Mouse (Mus musculus) heart, postnatal 0 days (tissue): ENCODE measurements at regions not wholly inside any gene's neighbourhood (a gene's known extent, or its start where the extent isn't known, plus 50 kb on each side); places are given as distances from the start of the nearest gene placed in this dataset.
A peak's percentile ranks its signal among the peaks of the same experiment; 100 is the strongest.

Experiments
- ATAC-seq: fragments of 200-750 bp; cut with Nextera tagmentation; 2 replicates; pipeline ENCODE4 v1.8.0; 2017; ENCODE audit warnings: low read depth, moderate number of reproducible peaks, moderate library complexity; ENCODE audit not compliant: insufficient read depth
- DNase-seq: peaks from one replicate; pipeline ENCODE4 v3.0.0-alpha.2; 2016; ENCODE audit warnings: low spot score
- H3K27ac ChIP-seq: fragments of 300-500 bp; sonication (generic); 2 replicates; pipeline ENCODE4 v1.5.1; 2014; ENCODE audit warnings: low read depth, mild to moderate bottlenecking
- H3K27me3 ChIP-seq: fragments of 300-500 bp; sonication (generic); 2 replicates; pipeline ENCODE4 v1.6.1; 2014; ENCODE audit warnings: low read length, mixed read lengths; ENCODE audit not compliant: control insufficient read depth, insufficient read depth
- H3K36me3 ChIP-seq: fragments of 300-500 bp; sonication (generic); replicated peaks from 2 replicates; pipeline ENCODE4 v1.6.1; 2014; ENCODE audit warnings: low read length, mixed read lengths; ENCODE audit not compliant: control insufficient read depth, insufficient read depth
- H3K4me1 ChIP-seq: fragments of 300-500 bp; sonication (generic); 2 replicates; pipeline ENCODE4 v1.6.1; 2014; ENCODE audit warnings: antibody characterized with exemption; ENCODE audit not compliant: control insufficient read depth, insufficient read depth
- H3K4me2 ChIP-seq: fragments of 300-500 bp; sonication (generic); 2 replicates; pipeline ENCODE4 v1.6.1; 2014; ENCODE audit warnings: low read depth, mild to moderate bottlenecking, low read length, moderate library complexity
- H3K4me3 ChIP-seq: fragments of 300-500 bp; sonication (generic); 2 replicates; pipeline ENCODE4 v1.5.1; 2014; ENCODE audit warnings: low read depth, low read length
- H3K9ac ChIP-seq: fragments of 300-500 bp; sonication (generic); replicated peaks from 2 replicates; pipeline ENCODE4 v1.6.1; 2014; ENCODE audit warnings: low read depth, low read length, mixed read lengths
- H3K9me3 ChIP-seq: fragments of 300-500 bp; sonication (generic); replicated peaks from 2 replicates; pipeline ENCODE4 v1.6.1; 2016; ENCODE audit warnings: low read length; ENCODE audit not compliant: control insufficient read depth
- CTCF ChIP-seq: IDR thresholded peaks from 2 replicates; pipeline ENCODE4 v1.5.1; 2016; ENCODE audit warnings: antibody characterized with exemption, control low read depth, low read depth
- EP300 ChIP-seq: IDR thresholded peaks from 2 replicates; pipeline ENCODE4 v1.6.1; 2016; ENCODE audit warnings: antibody characterized with exemption, low read depth
- WGBS: fragments of 180-500 bp; shearing (Covaris S2); extraction: QIAGEN DNeasy Blood & Tissue Kit; methylation state at CpG from one replicate; pipeline ENCODE4 v1.1.7; 2014; 5-methylcytosine and 5-hydroxymethylcytosine counted together

GRCm38 (mm10) chr16:21339460-21340081 lies 83.3 kb upstream of the Vps8 start:
- ATAC-seq (peak; percentile 72), DNase-seq (peak; percentile 56)
- no peak overlapping the region for H3K4me3 ChIP-seq
- WGBS, result 10% methylated on average over 11 of the region's 11 CpGs
- no peak for TF ChIP-seq EP300
- no peak for TF ChIP-seq CTCF
- peaks cover 22% of the 10 kb centered on the region for H3K4me1 ChIP-seq
- H3K27ac ChIP-seq, result peak overlapping the region; percentile 95
- no peak overlapping the region for H3K4me2 ChIP-seq
- 0 out of 2 replicates have a peak overlapping the region, but pooled peaks have one; percentile 14 for H3K9ac ChIP-seq
- H3K27me3 ChIP-seq, result no peaks in the 10 kb centered on the region
- H3K36me3 ChIP-seq, result no peaks in the 10 kb centered on the region
- H3K9me3 ChIP-seq, result no peaks in the 10 kb centered on the region

DNA sequence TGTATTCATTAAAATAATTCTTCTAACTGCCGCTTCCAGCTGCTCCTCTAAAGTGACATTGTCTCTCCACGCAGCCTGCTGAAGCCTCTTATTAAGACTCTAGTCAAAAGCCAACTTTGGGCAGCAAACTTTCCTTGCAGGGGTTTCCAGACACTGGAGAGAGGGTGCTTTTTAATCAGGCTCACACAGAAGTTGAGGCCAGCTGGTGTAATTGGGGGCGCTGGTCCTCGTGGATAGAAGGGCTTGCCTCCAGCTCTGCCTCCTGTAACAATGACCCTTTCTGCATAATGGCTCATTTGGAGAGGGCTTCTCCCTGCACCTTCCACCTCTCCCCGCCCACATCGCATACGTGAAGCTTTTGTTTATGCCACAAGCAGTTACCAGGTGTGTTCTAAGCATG lies 82.8 kb upstream of the Vps8 start:
- Histone ChIP-seq H3K4me3 (no peak overlapping the region), H3K4me1 (peaks cover 22% of the 10 kb centered on the region), H3K27ac (peak overlapping the region; percentile 95), H3K9ac (no peak overlapping the region), H3K27me3 (no peaks in the 10 kb centered on the region), H3K9me3 (no peaks in the 10 kb centered on the region), H3K4me2 (no peak overlapping the region), H3K36me3 (no peaks in the 10 kb centered on the region)
- TF ChIP-seq CTCF, result no peak
- TF ChIP-seq EP300, result no peak
- WGBS, result 71% methylated on average over 7 of the region's 7 CpGs
- ATAC-seq (no peak), DNase-seq (no peak)

DNA sequence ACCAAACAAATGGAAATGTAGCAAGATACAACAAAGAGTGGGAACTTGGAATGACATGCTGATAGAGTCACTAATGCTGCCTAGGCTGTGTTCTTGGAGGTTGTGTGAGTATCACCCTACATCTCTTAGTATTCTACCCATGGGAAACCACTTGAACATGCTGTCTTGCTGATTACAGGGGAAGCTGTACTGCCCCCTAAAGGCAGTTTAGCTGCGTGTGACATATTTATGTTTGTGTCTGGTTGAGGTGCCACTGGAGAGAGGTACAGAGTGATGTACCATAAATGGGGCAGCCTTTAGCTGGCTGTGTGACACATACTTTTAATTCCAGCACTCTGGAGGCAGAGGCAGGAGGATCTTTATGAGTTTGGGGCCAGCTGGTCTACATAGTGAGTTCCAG lies 73.0 kb upstream of the Vps8 start:
- H3K27me3 ChIP-seq, result no peaks in the 10 kb centered on the region
- no peak overlapping the region for H3K9ac ChIP-seq
- WGBS, result 71% methylated on average over 1 of the region's 1 CpGs
- no peaks in the 10 kb centered on the region for H3K36me3 ChIP-seq
- H3K27ac ChIP-seq, result no peak overlapping the region
- H3K4me1 ChIP-seq, result no peaks in the 10 kb centered on the region
- no peak for ATAC-seq
- H3K4me2 ChIP-seq, result no peak overlapping the region
- no peak for DNase-seq
- TF ChIP-seq EP300, result no peak
- TF ChIP-seq CTCF, result no peak
- H3K4me3 ChIP-seq, result no peak overlapping the region
- no peaks in the 10 kb centered on the region for H3K9me3 ChIP-seq

- no peak overlapping the region for H3K4me3 ChIP-seq
- H3K4me2 ChIP-seq, result no peak overlapping the region
- H3K9me3 ChIP-seq, result no peaks in the 10 kb centered on the region
- DNase-seq (no peak), ATAC-seq (no peak)
- TF ChIP-seq EP300, result no peak
- no peak for TF ChIP-seq CTCF
- no peaks in the 10 kb centered on the region for H3K4me1 ChIP-seq
- H3K27ac ChIP-seq, result no peak overlapping the region
- WGBS, result 71% methylated on average over 3 of the region's 3 CpGs
- no peaks in the 10 kb centered on the region for H3K27me3 ChIP-seq
- H3K9ac ChIP-seq, result no peak overlapping the region
- H3K36me3 ChIP-seq, result no peaks in the 10 kb centered on the region
Measured at GRCm38 (mm10) chr16:21351289-21351688, 71.6 kb upstream of the Vps8 start.

DNA sequence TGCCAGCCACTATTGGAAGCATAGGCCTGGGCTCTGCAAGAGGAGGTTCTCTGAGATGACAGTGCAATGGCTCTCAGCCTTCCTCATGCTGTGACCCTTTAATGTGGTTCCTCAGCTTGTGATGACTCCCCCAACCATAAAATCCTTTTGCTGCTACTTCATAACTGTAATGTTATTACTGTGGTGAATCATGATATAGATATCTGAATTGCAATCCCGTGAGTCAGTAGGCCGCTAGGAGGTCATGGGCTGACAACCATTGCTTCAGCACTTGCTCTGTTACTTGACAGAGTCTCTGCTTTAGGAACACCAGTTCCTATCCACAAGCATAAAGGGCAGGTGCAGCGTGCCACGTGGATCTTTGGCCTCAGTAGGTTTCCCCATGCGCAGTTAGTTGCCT lies 69.8 kb upstream of the Vps8 start:
- no peak overlapping the region for H3K27ac ChIP-seq
- TF ChIP-seq EP300 (no peak), CTCF (no peak)
- no peak overlapping the region for H3K4me3 ChIP-seq
- H3K4me2 ChIP-seq, result no peak overlapping the region
- WGBS, result 53% methylated on average over 5 of the region's 5 CpGs
- no peaks in the 10 kb centered on the region for H3K9me3 ChIP-seq
- no peaks in the 10 kb centered on the region for H3K27me3 ChIP-seq
- ATAC-seq (no peak), DNase-seq (no peak)
- H3K4me1 ChIP-seq, result peaks cover 14% of the 10 kb centered on the region
- no peak overlapping the region for H3K9ac ChIP-seq
- no peaks in the 10 kb centered on the region for H3K36me3 ChIP-seq

- Histone ChIP-seq H3K4me1 (peaks cover 17% of the 10 kb centered on the region), H3K36me3 (no peaks in the 10 kb centered on the region), H3K27me3 (no peaks in the 10 kb centered on the region), H3K27ac (no peak overlapping the region), H3K4me2 (no peak overlapping the region), H3K4me3 (no peak overlapping the region), H3K9me3 (no peaks in the 10 kb centered on the region), H3K9ac (no peak overlapping the region)
- DNase-seq, result no peak
- ATAC-seq, result no peak
- WGBS, result 35% methylated on average over 6 of the region's 6 CpGs
- TF ChIP-seq EP300, result no peak
- TF ChIP-seq CTCF, result no peak
Measured at GRCm38 (mm10) chr16:21353545-21353944, 69.4 kb upstream of the Vps8 start.
